Mouse (Mus musculus): ENCODE results near the gene Stx18.

GRCm38 (mm10) chr5:38106807-38107206, 68.3 kb downstream of the Stx18 start:
- TF ChIP-seq ZNF384 (IDR thresholded peaks at IDR 0.05; ENCODE audit: low read depth, low read length) (no peak), CHD2 (IDR thresholded peaks at IDR 0.05; ENCODE audit: low read depth, low read length) (no peak), HCFC1 (IDR thresholded peaks at IDR 0.05; ENCODE audit: borderline replicate concordance, insufficient read depth, low read length) (no peak)

All from ES-E14 (cell line).